Mouse (Mus musculus): ENCODE measurements around the gene Flot1. TPM values are rescaled to one million over a fixed set of nuclear protein-coding genes. Genes with fewer than 3 reads are reported as not detected.
A peak's percentile ranks its signal among the peaks of the same experiment; 100 is the strongest.

Flot1 gene
- polyA plus RNA-seq, 1 experiment from 2014 or later = 45.3 TPM

DNA sequence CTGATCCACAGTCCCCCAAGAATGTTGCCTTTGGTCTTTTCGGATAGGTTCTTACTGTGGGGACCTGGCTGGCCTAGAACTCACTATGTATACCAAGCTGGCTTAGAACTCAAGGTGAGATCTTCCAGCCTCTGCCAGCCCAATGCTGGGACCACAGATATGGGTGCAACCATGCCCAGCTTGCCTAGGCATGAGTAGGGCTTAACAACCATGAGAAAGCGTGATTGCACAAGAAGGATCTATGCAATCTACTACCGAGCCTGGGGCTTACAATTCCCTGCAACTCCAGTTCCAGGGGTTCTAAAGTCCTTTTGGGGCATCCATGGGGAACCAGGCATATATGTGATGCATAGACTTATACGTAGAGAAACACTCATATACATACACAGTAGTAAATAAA, 32.1 kb upstream of the Flot1 start:
- no peak overlapping the region for H3K9ac ChIP-seq
- no peak overlapping the region for H3K27ac ChIP-seq
- H3K36me3 ChIP-seq = no peaks in the 10 kb centered on the region
- no peak overlapping the region for H3K4me2 ChIP-seq
- no peak for ATAC-seq (ENCODE audit: insufficient read depth, low FRiP score, low read depth)
- 80% methylated on average over 4 of the region's 4 CpGs for WGBS
- H3K9me3 ChIP-seq = no peaks in the 10 kb centered on the region
- no peaks in the 10 kb centered on the region for H3K27me3 ChIP-seq (replicated peaks)
- H3K4me3 ChIP-seq (replicated peaks) = no peak overlapping the region
- H3K4me1 ChIP-seq = no peaks in the 10 kb centered on the region

DNA sequence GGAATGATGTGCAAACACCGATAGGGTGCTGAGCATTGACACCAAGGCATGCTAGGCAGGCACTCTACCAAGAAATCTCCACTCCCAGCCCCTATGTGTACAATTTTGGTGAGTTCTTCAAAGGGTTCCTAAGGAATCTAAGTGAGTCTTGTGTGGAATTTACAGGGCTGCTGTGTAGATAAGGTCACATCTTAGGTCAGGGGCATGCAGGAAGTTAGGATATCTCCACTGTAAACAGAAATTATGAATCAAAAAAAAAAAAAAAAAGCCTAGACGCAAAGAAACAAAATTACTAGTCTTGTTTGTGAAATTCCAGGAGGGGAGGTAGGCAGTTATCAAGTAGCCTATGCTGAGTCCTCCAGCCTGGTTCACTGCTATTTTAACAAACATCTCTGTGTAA, 30.2 kb upstream of the Flot1 start:
- no peaks in the 10 kb centered on the region for H3K4me1 ChIP-seq
- H3K27ac ChIP-seq = no peak overlapping the region
- H3K27me3 ChIP-seq (replicated peaks) = no peaks in the 10 kb centered on the region
- 67% methylated on average over 2 of the region's 2 CpGs for WGBS
- H3K36me3 ChIP-seq = no peaks in the 10 kb centered on the region
- H3K4me2 ChIP-seq = no peak overlapping the region
- H3K9me3 ChIP-seq = no peaks in the 10 kb centered on the region
- H3K9ac ChIP-seq = no peak overlapping the region
- ATAC-seq (ENCODE audit: insufficient read depth, low FRiP score, low read depth) = no peak
- no peak overlapping the region for H3K4me3 ChIP-seq (replicated peaks)

DNA sequence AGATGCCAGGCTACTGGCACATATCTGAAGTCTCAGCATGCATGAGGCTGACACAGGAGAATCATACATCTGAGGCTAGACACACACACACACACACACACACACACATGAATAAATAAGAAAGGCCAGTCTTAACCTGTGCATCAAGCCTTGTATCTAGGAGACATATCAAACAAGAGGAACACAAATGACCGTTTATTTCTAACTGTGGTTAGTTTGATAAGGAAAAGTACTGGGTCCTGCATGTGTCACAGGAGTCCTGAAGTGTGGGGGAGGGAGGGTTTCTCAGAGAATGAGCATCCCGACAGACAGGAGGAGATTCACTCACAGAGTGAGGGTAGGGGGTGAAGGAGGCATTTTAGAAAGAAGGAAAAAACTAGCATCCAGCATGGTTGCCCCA, 27.9 kb upstream of the Flot1 start:
- Histone ChIP-seq H3K4me2 (no peak overlapping the region), H3K27me3 (replicated peaks) (no peaks in the 10 kb centered on the region), H3K36me3 (no peaks in the 10 kb centered on the region), H3K9me3 (no peaks in the 10 kb centered on the region), H3K4me1 (no peaks in the 10 kb centered on the region), H3K4me3 (replicated peaks) (no peak overlapping the region), H3K27ac (no peak overlapping the region), H3K9ac (no peak overlapping the region)
- 40% methylated on average over 2 of the region's 2 CpGs for WGBS
- no peak for ATAC-seq (ENCODE audit: insufficient read depth, low FRiP score, low read depth)

DNA sequence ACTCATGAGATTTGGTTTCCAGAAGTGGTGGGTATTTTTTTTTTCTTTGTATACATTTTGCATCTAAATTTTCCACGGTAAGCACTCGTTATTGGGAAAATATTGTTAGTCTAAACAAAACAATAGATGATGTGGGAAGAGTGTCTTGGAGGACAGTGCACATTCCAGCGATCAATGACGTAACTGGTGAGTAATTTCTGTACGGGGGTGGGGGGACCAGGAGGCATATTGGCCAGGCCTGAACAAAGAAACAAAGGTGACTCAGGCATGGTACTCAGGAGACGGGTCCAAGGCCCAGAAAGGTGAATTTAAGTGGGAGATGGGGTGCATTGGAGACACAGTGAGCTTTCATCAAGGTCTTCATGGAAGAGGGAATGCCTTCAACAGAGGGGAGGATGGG, 27.4 kb upstream of the Flot1 start:
- H3K4me3 ChIP-seq (replicated peaks) = no peak overlapping the region
- no peak overlapping the region for H3K4me2 ChIP-seq
- 71% methylated on average over 6 of the region's 6 CpGs for WGBS
- H3K36me3 ChIP-seq = no peaks in the 10 kb centered on the region
- H3K9ac ChIP-seq = no peak overlapping the region
- H3K9me3 ChIP-seq = no peaks in the 10 kb centered on the region
- H3K27ac ChIP-seq = no peak overlapping the region
- no peak for ATAC-seq (ENCODE audit: insufficient read depth, low FRiP score, low read depth)
- no peaks in the 10 kb centered on the region for H3K27me3 ChIP-seq (replicated peaks)
- no peaks in the 10 kb centered on the region for H3K4me1 ChIP-seq

DNA sequence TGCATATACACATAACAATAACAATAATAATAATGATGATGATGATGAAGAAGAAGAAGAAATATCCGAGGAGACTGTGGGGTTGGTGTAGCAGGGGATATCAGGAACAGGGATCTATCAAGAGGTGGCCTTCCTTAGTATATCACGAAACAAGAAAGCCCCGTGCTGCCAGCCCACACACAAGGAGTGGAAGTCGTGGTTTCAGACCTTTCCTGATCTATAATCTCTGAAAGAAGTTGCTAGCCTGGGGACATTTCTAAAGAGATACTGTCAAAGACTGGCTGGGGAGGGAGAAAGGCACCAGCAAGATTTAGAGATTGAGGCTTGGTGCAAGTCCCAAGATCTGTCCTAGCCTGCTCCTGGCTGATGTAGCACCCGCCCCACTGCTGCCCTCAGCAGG, 26.2 kb upstream of the Flot1 start:
- no peak overlapping the region for H3K27ac ChIP-seq
- ATAC-seq (ENCODE audit: insufficient read depth, low FRiP score, low read depth) = no peak
- 61% methylated on average over 5 of the region's 5 CpGs for WGBS
- H3K4me2 ChIP-seq = no peak overlapping the region
- H3K9ac ChIP-seq = no peak overlapping the region
- H3K4me3 ChIP-seq (replicated peaks) = no peak overlapping the region
- H3K9me3 ChIP-seq = no peaks in the 10 kb centered on the region
- H3K4me1 ChIP-seq = no peaks in the 10 kb centered on the region
- no peaks in the 10 kb centered on the region for H3K27me3 ChIP-seq (replicated peaks)
- H3K36me3 ChIP-seq = no peaks in the 10 kb centered on the region

DNA sequence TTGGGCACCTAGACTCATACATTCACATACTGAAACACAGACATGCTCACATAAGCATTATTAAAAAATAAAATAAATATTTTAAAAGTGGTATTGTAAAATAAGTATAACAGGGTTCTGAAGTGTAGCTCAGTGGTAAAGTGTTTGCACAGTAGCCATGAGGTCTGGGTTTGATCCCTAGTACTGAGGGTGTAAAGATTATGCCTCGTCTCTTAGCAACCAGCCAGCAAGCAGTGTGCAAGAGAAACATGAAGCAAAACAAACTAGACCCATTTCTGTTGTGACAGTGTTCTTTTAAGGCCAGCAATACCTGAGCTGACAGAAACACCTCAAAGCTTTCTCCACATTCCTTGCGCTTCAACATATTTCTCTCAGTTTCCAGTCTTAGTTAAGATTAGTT, 22.1 kb upstream of the Flot1 start:
- Histone ChIP-seq H3K27me3 (replicated peaks) (no peaks in the 10 kb centered on the region), H3K9me3 (no peaks in the 10 kb centered on the region), H3K4me3 (replicated peaks) (no peak overlapping the region), H3K27ac (no peak overlapping the region), H3K9ac (no peak overlapping the region), H3K4me1 (peaks cover 5% of the 10 kb centered on the region; the same call in 1 of the 2 replicates), H3K36me3 (no peaks in the 10 kb centered on the region), H3K4me2 (no peak overlapping the region)
- 69% methylated on average over 2 of the region's 2 CpGs for WGBS
- ATAC-seq (ENCODE audit: insufficient read depth, low FRiP score, low read depth) = no peak

DNA sequence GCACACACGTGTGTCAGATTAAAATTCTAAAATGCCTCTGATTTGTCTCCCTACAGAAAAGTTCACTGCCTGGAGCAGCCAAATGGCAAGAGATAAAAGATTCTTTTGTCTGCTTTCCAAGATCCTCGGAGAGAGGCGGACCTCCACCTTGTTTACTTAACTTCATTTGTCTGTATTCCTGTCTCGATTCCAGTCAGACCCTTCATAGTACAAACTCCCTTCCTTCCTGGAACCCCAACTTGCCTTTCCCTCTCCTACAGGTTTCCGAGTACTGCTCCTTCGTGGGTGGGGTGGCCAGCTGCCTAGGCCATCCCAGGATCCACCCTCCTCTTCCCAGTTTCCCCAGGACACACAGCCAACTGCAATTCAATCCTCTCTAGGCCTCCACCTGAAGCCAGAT, 20.0 kb upstream of the Flot1 start:
- Histone ChIP-seq H3K4me3 (replicated peaks) (no peak overlapping the region), H3K9ac (no peak overlapping the region), H3K36me3 (no peaks in the 10 kb centered on the region), H3K27me3 (replicated peaks) (no peaks in the 10 kb centered on the region), H3K4me1 (peaks cover 5% of the 10 kb centered on the region; the same call in 1 of the 2 replicates), H3K9me3 (no peaks in the 10 kb centered on the region), H3K4me2 (no peak overlapping the region), H3K27ac (no peak overlapping the region)
- no peak for ATAC-seq (ENCODE audit: insufficient read depth, low FRiP score, low read depth)
- 32% methylated on average over 6 of the region's 6 CpGs for WGBS

DNA sequence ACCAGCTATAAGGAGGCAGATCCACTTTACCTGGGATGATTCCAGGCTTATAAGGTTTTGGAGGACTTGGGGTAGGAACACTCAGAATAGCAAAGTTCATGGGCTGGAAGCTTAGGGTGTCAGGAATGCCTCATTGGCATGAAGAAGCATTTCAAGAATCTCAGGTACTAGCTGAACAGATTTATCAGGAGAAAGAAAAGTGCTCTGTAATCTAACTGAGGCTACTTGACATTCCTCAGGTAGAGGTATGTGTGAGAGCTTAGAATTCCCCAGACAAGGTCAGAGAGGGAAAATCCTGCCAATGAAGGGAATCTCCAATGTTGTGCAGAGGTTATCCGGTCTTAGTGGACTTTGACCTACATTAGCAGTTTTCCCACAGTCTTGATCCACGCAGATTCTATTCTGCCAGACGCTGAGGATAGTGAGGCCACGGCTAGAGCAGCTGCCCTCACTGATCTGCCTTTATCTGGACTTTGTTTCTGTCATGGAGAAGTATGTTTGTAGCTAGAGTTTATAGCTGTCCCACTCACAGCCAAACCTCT, 19.1 kb upstream of the Flot1 start:
- H3K27ac ChIP-seq = no peak overlapping the region
- WGBS = 71% methylated on average over 4 of the region's 4 CpGs
- H3K9ac ChIP-seq = no peak overlapping the region
- H3K4me1 ChIP-seq = peaks cover 5% of the 10 kb centered on the region; the same call in 1 of the 2 replicates
- no peaks in the 10 kb centered on the region for H3K27me3 ChIP-seq (replicated peaks)
- no peak for ATAC-seq (ENCODE audit: insufficient read depth, low FRiP score, low read depth)
- no peaks in the 10 kb centered on the region for H3K36me3 ChIP-seq
- H3K9me3 ChIP-seq = no peaks in the 10 kb centered on the region
- no peak overlapping the region for H3K4me2 ChIP-seq
- no peak overlapping the region for H3K4me3 ChIP-seq (replicated peaks)

DNA sequence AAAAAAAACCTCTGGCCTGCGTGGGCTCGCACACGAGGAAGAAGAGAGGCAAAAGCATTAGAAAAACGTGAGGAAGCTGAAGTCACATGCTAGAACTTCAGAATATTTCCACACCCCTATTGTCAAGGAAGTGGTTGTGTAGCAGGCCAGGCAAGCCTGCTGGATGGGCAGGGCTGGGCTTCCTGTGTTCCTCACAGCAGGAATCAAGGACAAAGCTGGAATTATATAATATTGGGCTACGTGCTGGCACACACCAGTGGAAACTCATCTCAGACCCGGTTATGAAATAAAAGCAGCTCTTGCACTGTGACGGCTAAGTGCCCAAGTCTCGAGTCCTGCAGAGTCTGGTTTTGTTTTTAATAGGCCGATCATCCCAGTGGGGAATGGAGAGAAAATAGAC, 15.0 kb upstream of the Flot1 start:
- no peak for ATAC-seq (ENCODE audit: insufficient read depth, low FRiP score, low read depth)
- H3K36me3 ChIP-seq = no peaks in the 10 kb centered on the region
- no peak overlapping the region for H3K4me3 ChIP-seq (replicated peaks)
- no peaks in the 10 kb centered on the region for H3K27me3 ChIP-seq (replicated peaks)
- H3K4me1 ChIP-seq = peaks cover 2% of the 10 kb centered on the region; the same call in 1 of the 2 replicates
- H3K27ac ChIP-seq = peak overlapping the region; percentile 38; the same call in 1 of the 2 replicates
- no peak overlapping the region for H3K4me2 ChIP-seq
- 66% methylated on average over 9 of the region's 9 CpGs for WGBS
- no peak overlapping the region for H3K9ac ChIP-seq
- H3K9me3 ChIP-seq = no peaks in the 10 kb centered on the region

DNA sequence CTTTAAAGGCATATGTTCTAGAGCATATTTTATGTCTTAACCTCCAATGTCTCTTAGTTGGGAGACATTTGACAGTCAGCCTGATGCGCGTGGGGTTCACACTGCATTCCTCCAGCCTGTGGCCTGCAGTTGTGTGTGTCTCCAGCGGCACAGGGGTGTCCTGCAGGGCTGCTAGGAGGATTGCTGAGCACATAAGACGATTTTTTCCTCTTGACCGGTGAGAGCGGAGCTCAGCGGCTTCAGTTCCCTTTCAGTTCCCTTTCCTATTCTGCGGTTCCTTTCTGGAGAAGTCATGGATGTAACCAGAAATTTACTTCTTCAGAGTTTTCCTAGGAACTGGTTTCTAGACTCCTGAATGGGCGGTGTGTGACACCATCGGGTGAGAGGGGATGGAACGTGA, 13.6 kb upstream of the Flot1 start:
- Histone ChIP-seq H3K9me3 (no peaks in the 10 kb centered on the region), H3K4me2 (no peak overlapping the region)
- 89% methylated on average over 11 of the region's 11 CpGs for WGBS

DNA sequence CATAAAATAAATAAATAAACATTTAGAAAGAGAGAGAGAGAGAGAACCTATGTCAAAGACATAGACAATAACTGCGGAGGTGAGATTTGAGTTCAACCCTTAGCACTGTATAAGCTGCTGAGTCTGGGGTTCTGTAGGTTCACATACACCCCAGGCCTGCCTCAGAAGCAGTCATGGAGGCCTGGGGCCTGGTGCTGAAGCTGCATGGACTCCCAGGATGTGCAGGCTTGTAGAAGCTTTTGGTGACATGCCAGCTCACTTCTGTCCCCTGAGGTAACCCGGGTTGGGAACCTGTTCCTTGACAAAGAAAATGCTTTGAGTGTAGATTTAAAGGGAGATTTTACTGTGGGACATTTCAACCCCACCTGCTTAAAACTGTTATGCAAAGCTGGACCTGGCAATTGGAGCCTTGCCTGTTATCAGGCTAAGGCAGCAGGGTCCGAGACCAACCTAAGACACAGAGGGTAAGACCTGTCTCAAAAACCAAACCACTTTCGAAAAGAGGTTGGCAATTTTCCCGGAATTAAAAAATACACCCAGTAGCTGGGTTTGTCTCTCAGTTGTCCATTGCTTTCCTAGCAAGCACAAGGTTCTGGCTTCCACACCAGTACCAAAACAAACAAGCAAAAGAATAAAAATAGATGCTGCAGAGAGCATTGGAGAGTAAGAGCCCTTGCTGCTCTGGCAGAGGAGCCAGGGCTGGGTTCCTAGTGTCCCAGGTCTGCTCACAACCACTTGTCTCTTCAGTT, 12.0 kb upstream of the Flot1 start:
- no peaks in the 10 kb centered on the region for H3K9me3 ChIP-seq
- ATAC-seq (ENCODE audit: insufficient read depth, low FRiP score, low read depth) = no peak
- H3K27ac ChIP-seq = no peak overlapping the region
- no peak overlapping the region for H3K4me3 ChIP-seq (replicated peaks)
- H3K36me3 ChIP-seq = no peaks in the 10 kb centered on the region
- no peaks in the 10 kb centered on the region for H3K27me3 ChIP-seq (replicated peaks)
- H3K4me1 ChIP-seq = peaks cover 17% of the 10 kb centered on the region
- no peak overlapping the region for H3K4me2 ChIP-seq
- WGBS = 73% methylated on average over 5 of the region's 5 CpGs
- no peak overlapping the region for H3K9ac ChIP-seq

More for the DNA sequence above, 13.6 kb upstream of the Flot1 start:
- Histone ChIP-seq H3K4me3 (replicated peaks) (no peak overlapping the region), H3K9ac (no peak overlapping the region), H3K4me1 (peaks cover 10% of the 10 kb centered on the region), H3K36me3 (no peaks in the 10 kb centered on the region), H3K27me3 (replicated peaks) (no peaks in the 10 kb centered on the region), H3K27ac (no peak overlapping the region)
- no peak for ATAC-seq (ENCODE audit: insufficient read depth, low FRiP score, low read depth)

DNA sequence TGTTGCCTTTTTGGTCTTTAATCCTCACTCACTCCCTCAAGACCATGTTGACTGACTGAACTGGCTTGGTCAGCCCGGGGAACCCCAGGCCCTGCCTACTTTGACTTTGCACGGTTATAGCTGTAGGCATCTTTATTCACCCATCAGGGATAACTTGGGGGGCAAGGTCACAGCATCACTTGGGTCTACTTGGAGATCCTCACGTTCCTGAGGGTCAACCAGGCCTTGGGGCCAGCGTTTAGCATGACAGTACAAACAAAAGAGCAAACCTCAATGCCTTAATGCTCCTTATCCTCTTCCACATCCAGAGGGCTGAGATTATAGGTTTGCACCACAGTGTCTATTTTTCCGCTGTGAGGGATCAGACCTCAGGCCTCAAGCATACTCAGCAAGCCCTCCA, 10.7 kb upstream of the Flot1 start:
- 80% methylated on average over 5 of the region's 5 CpGs for WGBS
- no peak overlapping the region for H3K9ac ChIP-seq

More for the DNA sequence above, 10.7 kb upstream of the Flot1 start:
- no peak overlapping the region for H3K4me3 ChIP-seq (replicated peaks)
- peak overlapping the region; percentile 78 for H3K27ac ChIP-seq
- no peaks in the 10 kb centered on the region for H3K9me3 ChIP-seq
- H3K4me2 ChIP-seq = no peak overlapping the region
- no peaks in the 10 kb centered on the region for H3K36me3 ChIP-seq
- no peak for ATAC-seq (ENCODE audit: insufficient read depth, low FRiP score, low read depth)
- no peaks in the 10 kb centered on the region for H3K27me3 ChIP-seq (replicated peaks)
- peaks cover 25% of the 10 kb centered on the region for H3K4me1 ChIP-seq

Data from stomach, embryonic 15.5 days (tissue).